Mouse (Mus musculus): ENCODE measurements at regions not wholly inside any gene's neighbourhood (a gene's known extent, or its start where the extent isn't known, plus 50 kb on each side); places are given as distances from the start of the nearest gene placed in this dataset.

DNA sequence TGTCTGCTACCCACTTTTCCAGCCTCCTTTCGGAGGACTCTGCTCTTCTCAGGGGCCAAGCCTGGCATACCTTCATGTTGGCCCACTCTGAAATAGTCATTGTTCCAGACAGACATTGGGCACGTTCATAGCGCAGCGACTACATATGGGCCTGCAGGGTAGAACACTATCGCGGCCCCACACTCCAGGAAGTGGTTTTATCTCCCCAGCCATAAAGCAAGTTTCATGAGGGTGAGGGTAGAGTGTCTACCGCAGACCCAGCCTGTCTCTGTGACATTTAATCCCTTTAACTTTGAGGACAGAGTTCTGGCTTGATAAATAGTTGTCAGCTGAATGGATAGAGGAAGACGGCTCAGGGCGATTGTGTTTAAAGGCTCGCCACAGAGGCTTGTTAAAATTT, 177.5 kb upstream of the Elac2 start:
- DNase-seq = no peak

GRCm38 (mm10) chr11:64805567-64805966, 173.3 kb upstream of the Elac2 start:
- DNase-seq = no peak

DNA sequence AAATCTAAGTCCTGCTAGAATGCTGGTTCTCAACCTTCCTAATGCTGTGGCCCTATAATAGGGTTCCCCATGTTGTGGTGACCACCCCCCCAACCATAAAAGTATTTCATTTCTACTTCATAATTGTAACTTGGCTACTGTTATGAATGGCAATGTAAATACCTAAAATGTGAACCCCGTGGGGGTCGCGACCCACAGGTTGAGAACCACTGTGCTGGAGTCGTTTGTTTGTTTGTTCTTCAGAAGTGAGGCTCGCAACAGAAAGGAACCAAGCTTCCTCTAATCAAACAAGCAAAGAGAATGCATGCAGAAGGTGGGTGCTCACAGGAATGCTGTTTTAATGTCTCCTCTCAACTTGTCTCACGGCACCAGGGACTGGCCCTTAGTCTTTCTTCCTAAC, 166.4 kb upstream of the Elac2 start:
- DNase-seq = no peak

- no peak for DNase-seq
Measured at GRCm38 (mm10) chr11:64829429-64829828, 149.4 kb upstream of the Elac2 start.

GRCm38 (mm10) chr11:64832453-64832852, 146.4 kb upstream of the Elac2 start:
- no peak for DNase-seq

- DNase-seq = no peak
Measured at GRCm38 (mm10) chr11:64833786-64834185, 145.1 kb upstream of the Elac2 start.

- DNase-seq = no peak
Measured at GRCm38 (mm10) chr11:64836771-64837170, 142.1 kb upstream of the Elac2 start.

DNA sequence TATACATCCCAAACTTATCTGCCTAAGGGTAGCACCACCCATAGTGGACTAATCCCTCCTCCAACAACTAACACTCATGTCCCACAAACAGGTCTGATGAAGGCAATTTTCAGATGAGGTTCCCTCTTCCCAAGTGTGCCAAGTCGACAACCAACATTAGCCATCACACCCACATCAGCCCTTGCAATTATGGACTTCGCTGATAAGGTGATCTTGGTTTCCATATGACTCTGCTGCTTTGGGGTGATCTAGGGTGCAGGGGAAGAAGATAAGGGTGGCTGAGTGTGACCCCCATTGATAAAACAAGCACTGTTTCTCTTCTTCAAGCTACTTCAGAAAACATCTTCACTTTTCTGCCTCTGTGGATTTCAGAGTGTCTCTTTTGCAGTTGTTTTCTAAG, 137.7 kb upstream of the Elac2 start:
- no peak for DNase-seq

- no peak for DNase-seq
Measured at GRCm38 (mm10) chr11:64842775-64843530, 135.9 kb upstream of the Elac2 start.

DNA sequence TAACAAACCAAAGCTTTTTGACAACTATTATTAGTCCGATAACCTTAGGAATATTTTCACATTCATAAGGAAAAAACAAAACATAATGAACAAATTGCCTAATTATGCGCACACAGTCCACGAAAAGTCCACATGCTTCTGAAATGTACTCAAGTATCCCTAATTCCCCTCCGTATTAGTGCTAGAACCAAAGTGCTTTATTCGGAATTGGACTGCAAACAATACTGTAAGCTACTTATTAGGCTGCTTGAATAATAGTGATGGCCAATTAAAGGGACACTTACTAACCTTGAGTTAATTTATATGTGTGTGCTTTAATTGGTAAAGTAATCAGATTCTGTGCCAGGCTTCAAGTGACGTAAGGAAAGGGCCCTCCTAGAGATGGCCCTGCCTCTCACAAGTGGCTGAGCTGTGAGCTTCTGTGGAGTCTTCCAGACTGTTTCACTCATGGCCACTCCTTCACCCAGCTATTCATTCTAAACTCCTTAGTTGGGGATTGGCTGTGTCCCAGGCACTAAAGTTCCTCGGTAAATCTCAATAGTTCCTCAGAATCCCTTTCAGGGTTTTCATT, 132.2 kb upstream of the Elac2 start:
- DNase-seq = no peak

GRCm38 (mm10) chr11:64859636-64860035, 119.2 kb upstream of the Elac2 start:
- no peak for DNase-seq

DNA sequence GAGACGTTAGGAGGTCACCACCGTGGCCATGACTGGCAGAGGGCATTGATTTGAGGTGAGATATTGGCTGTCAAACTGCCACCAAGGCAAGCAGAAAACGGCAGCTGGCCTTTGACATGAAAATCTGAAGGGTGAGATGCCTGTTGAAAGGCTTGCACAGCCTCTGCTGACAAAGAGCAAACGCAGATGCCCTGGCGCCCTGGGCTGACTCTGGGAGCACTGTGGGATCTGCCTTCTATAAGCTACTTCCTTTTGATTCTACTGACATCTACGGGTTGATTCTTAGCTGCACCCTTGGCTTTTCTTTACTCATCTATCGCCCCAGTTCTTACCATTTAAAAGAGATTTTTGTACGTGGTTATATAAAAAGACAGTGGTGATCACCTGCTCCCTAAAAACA, 98.2 kb upstream of the Elac2 start:
- no peak for DNase-seq

DNA sequence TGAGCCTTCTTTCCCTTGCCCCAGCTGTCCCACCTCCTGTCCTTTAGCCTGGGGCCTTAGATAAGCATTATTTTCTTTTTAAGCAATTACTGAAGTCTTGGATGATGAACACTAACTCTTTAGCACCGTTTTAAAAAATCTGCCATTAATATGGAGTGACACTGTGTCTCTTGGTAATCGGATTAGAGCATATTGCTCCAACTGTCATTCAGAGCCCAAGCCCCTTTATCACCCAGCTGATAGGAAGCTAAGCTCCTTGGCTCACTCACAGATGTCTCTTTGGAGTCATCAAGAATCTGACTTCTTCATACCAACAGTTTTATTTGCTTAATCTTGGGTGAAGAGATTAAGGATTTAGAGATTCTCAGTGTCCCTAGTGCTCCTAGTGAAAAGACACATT, 94.3 kb upstream of the Elac2 start:
- no peak for DNase-seq

GRCm38 (mm10) chr11:64889335-64890020, 89.4 kb upstream of the Elac2 start:
- DNase-seq = no peak

DNA sequence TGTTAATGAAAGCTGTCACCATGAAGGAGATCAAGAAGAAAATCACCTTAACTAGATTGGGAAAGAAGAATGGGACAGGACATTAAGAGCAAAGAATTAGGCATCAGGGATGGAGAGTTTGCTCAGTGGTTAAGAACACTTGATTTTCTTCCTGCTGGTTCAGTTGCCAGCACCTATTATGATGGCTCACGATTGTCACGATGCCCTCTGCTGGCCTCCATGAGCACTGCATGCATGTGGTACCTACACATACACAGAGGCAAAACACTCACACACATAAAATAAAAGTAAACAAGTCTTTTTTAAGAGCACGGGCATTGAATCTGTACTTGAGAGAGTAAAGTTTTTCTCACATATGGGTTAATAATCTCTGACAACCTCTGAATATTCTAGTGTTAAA, 88.1 kb upstream of the Elac2 start:
- DNase-seq = no peak

DNA sequence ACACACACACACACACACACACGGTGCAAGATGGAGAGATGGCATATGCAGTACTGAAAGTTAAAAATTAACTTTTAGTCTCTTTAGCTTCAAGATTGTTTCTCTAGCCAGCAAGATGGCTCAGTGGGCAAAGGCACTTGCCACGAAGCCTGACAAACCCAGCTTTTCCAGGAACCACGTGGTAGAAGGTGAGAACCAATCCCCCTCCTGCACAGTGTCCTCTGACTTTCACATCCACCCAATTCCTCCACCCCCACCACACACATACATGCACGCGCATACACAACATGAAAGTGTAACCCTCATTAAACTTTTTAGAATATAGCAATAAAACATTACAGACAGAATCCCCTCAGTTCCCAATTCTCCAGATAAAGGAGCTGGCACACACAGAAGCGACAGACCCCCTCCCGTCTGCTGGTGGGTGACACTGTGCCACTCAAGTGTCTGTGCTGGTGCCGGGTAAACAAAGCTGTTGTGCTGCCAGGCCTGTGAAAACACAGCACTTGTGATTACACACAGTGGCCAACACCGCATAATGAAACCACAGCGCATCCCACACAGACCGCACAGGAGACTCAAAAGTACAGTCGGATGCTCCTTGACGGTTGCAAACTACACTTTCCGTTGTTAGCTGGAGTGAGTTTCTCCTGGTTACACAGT, 82.9 kb upstream of the Elac2 start:
- DNase-seq = no peak

- DNase-seq = peak; percentile 47
Measured at GRCm38 (mm10) chr11:64898758-64899586, 79.9 kb upstream of the Elac2 start.

- DNase-seq = no peak
Measured at GRCm38 (mm10) chr11:64899587-64900278, 79.1 kb upstream of the Elac2 start.

- DNase-seq = no peak
Measured at GRCm38 (mm10) chr11:64916783-64917182, 62.1 kb upstream of the Elac2 start.

DNA sequence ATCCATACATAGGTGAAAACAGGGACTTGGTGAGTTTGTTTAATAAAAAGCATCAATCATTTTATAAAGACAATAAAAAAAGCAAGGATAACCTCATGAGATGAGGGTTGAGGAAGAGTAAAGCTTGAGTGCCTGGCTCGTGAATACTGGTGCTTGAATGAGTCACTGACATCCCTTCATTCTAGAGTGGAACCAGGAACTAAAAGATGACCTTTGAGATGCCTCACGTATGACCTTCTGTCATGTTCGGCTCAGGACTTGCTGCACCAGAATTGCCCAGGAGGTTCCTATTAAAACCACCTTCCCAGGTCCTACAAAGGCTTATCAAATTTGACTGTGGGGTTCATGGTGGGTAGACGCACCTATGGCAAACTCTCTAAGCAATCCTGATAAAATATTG, 61.5 kb upstream of the Elac2 start:
- DNase-seq = no peak

GRCm38 (mm10) chr11:64924989-64925388, 53.8 kb upstream of the Elac2 start:
- no peak for DNase-seq

- DNase-seq = no peak
Measured at GRCm38 (mm10) chr11:64925970-64926369, 52.9 kb upstream of the Elac2 start.

All from kidney, adult 11 months (tissue).